Mouse (Mus musculus) thymus, postnatal 14 days (tissue): Measurements from ENCODE around the gene Ermard.

ENCODE experiments used
- DNase-seq: peaks from one replicate; pipeline ENCODE4 v3.0.0; 2021

Ermard gene

DNA sequence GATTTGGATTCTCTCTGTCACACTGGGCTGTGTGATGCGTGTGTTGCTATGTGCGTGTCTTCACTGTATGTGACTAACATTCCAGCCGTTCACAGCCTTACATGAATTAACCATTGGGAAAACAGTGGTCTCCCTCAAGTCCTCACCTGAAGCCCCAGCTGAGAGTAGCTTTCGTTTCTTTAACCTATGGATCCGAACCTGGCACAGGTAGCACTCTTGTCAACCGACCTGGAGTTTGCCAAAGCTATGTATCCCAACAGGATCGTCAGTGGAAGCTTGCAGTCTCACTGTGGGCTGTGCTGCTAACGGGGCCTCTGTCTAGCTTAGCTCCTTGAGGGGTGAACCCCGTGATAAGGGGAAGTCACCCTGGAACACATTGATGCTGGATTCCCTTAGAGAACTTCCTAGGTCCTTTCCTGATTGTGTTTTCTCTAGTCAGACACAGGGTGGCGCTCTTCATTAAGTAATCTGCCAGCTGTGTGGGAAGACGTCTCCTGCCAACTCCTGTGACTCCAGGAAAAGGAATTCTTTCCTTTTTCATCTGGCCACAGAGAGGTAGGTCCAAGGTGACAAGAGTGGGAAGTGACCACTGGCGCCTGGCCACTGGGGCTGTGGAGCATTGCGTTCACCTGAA lies 24.5 kb downstream of the Ermard start:
- no peak for DNase-seq

DNA sequence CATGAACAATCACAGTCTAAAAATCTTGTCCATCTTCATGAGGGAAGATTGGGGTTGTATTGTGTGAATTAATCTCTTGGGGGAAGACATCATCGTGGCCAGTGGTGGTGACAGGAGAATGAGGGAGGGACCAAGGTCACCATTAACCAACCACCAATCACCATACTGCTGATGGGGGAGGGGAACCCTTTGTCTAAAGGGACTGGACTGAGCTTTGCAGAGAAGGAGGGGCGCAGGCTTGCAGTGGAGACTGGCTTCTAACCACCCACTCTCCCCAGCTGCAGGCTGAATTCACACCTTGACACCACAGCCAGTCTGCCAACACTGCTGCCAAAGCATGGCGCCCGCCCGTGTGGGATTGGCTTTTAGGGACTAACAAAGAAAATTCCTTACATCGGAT lies 25.1 kb downstream of the Ermard start:
- no peak for DNase-seq

DNA sequence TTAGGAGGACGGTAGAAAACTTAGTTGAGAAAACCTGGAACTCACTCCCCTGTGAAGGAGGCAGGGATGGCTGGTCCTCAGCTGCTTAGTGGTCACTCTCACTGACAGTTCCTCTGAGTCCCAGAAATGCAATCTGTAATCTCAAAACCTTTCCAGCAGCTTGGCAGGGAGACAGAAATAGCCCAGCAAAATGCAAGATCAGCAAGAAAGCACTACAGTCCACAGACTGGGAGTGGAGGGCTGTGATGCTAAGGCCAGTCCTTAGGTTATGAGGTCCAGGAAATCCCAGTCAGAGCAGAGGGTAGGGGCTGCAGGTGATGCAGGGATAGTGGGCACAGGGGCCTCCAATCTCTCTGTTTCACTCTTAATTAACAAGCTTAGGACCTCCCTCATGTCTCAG lies 25.9 kb downstream of the Ermard start:
- DNase-seq: no peak

GRCm38 (mm10) chr17:15068040-15068792 lies 27.2 kb downstream of the Ermard start:
- DNase-seq: no peak

GRCm38 (mm10) chr17:15069124-15069523 lies 28.1 kb downstream of the Ermard start:
- no peak for DNase-seq

DNA sequence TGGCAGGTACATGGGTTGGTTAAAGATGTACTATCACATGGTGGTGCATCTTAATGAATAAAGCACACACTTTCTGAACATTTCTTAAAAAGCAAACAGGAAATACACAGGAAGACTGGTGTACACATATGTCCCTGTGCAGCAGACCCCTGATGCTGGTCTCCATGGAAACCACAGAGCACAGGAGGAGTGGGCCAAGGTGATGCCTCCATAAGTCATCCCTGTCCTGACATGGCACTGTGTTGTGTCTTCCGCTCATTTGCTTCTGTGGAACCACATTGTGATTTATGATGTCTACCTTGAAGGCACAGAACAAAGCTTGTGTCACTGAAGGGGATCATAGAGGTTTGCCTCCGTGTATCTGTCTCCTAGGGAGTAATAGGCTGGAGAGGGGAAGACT lies 31.2 kb downstream of the Ermard start:
- no peak for DNase-seq

- no peak for DNase-seq
Measured at GRCm38 (mm10) chr17:15075033-15075432, 34.0 kb downstream of the Ermard start.

DNA sequence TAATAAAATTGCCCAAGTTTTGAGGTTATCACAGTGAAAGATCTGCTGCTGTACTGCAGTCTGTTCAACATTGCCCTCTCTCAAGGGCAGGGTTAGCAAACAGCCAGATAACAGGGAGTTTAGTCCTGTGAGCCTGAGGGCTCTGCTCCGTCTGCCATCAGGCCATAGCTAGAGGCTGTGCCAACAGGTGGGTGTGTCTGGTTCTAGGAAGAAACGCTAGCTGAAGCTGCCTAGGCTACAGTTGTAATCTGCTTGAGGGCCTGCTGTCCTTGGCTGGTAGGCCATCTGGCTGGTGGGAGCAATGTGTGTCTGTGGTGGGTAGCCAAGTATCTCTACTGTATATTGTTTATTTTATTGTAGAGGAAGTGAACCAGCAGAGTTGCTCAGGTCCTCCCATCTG lies 36.5 kb downstream of the Ermard start:
- no peak for DNase-seq

DNA sequence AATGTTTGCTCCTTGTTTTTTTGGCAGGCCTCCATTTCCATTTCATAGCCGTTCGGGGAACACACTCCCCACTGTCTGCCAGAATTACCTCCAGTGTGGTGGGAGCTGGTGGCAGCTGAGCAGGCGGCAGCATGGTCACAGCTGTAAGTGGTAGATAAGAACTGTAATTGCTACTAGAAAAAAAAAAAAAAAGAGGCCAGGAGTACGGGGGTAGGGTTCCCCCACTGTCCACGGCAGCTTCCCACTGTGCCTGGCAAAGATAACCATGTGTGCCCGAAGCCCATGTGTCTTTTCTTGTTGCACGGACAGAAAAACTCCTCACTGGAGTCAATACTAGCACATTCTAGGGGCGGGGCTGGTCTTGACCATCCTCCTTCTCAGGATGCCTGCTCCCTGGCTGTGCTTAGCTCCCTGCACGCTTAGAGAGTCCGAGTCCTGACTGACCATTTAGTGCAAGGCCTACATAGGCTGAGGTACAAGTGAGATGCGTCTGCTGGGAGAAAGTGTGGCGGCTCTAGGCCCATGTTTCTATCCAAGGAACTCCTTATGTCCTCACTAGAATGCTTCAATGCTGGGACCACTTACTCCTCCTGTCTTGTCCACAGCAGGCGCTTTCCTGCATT lies 43.3 kb downstream of the Ermard start:
- no peak for DNase-seq

- no peak for DNase-seq
Measured at GRCm38 (mm10) chr17:15085006-15085405, 44.0 kb downstream of the Ermard start.

DNA sequence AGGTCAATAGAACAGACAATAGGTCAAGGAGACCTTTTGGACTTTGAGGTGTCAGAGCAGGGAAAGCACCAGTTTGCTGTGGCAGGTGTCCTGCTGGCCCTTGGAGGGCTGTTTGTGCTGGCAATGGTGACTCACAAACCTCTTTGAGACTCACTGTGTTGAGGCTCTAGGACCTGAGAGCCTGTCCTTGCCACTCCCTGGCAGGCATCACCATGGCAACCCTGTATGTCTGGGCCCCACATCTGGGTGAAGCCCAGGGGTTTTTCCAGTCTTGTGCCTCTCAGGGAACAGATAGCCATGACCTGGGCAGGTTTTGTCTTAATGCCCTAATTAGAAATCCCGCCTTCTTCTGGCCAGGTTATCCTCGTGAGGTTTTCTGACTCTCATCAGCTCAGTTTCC lies 47.2 kb downstream of the Ermard start:
- no peak for DNase-seq

DNA sequence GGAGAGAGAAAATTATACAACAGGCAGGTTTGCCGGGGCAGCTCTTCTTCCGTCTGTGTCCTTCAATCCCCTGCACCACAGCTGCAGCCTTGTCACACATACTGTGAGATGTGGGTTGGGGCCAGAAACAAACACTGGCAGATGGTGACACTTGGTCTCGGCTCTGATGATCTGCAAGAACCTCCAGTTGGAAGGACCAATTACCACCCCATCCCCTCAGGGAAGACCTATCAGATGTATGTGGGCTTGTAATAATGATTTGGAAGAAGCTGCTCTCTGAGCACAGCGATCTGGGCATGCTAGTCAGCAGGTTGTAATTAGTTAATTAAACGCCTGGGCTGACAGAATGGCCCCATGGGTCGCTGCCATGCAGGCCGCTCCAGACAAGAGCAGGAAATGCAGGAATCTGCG lies 47.6 kb downstream of the Ermard start:
- DNase-seq: no peak

DNA sequence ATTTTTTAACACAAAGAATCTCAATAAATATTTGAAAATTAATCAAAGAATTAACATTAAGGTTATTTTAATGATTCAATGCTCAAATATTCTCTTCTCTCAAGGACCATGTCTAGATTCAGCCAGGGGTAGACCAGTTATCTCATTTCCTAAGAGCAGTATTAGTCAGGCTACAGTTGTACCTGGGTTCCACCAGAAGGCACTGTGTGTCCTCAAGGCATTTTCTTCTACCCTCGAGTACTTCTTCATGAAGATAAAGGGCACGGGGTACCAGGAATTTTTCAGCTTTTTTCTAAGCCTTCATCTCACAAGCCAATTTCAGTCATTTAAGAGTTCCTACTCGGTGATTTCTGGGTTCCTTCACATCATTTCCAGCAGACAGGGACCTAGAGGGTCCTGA lies 50.7 kb downstream of the Ermard start:
- no peak for DNase-seq

- DNase-seq: no peak
Measured at GRCm38 (mm10) chr17:15093523-15093922, 52.5 kb downstream of the Ermard start.

GRCm38 (mm10) chr17:15096853-15097252 lies 55.8 kb downstream of the Ermard start:
- no peak for DNase-seq

DNA sequence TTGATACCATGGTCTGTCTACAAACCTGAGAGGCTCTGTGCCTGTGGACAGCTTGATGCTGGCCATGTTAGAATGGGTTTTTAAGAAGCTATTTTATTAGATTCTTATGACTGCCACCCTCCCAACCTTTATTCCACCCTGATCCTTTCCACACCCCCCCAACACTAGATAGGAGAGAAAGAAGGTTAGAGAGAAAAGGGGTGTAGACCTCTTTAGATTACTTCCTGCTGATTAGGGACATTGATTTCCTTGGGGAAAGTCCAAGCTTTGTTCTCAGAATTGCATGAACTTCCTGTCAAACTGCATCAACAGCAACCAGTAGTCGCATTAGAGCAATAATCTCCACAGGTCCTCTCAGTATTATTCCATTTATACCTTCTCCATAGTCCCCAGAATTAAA lies 57.7 kb downstream of the Ermard start:
- DNase-seq: no peak

GRCm38 (mm10) chr17:15101355-15101754 lies 60.3 kb downstream of the Ermard start:
- DNase-seq: no peak

DNA sequence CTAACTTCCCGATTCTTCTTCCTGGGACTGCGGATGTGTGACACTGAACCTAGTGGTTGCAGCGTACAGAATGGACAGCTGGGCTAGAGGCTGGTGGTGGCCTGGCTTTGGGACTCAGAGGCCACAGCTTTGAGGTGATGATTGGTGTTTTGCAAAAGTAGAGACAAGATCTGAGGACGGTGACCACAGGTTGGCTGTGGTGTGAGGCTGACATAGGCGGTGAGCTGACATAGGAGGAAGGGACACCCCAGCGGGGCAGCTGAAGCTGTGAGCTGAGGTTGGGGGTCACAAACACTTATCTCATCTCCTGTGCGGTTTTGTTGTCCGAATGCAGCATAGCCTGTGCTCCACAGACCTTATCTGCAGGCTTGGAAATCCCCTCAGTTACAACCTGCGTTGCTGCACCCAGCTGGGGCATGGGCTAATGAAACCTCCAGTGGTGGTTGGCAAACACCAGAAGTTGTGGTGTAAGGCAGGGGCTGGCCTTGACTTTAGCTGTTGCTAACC lies 66.2 kb downstream of the Ermard start:
- no peak for DNase-seq

DNA sequence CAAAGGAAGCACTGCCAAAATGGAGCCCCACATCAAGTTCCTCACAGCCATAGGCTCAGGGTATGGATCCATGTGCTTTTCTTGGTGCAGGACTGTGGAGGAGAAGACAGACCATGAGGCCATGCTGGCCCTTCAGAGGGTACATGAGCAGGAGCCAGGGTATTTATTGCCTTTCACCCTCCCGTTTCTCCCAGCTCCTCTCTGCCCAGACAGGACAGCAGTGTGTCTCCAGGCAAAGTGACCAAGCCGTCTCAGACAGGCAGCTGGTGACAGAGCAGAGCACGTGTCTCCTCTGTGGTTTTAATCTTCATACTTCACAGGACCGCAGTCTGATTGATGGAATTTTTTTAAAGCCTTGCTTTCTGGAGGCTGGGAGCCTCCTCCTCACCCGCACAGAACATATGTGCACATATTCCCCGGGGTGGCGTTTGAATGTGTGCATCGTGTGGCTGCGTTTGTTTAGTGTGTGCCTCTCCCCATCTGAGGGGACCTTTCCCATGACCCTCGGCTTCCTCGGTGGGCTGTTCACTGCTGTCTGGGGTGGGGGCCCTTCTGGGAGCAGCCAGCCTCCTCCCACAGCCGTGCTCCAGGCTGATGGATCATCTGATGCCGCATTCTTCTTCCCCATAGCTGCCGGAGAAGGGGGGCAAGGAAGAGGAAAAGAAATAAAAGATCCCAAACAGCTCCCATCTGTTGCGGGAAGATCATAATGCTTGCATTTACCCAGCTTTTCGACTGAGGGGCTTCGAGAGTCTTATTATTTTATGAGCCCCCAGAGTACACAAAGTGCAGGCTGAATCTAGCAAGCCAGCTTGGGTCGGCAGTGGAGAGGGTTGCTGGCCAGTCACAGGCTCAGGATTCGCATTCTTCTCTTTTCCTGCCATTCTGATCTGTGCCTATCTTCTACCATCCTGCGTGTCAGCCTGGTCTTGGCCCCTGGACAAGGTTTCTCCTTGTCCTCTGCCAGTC lies 67.7 kb downstream of the Ermard start:
- DNase-seq: no peak

- no peak for DNase-seq
Measured at GRCm38 (mm10) chr17:15115550-15115949, 74.5 kb downstream of the Ermard start.

GRCm38 (mm10) chr17:15120096-15120495 lies 79.1 kb downstream of the Ermard start:
- no peak for DNase-seq

GRCm38 (mm10) chr17:15120569-15120968 lies 79.6 kb downstream of the Ermard start:
- no peak for DNase-seq
